Mouse (Mus musculus) ES-E14 (cell line): ENCODE results near the gene Trappc3. TPM values are rescaled to one million over a fixed set of nuclear protein-coding genes. Genes with fewer than 3 reads are reported as not detected.

Experiments used
- DNase-seq: peaks from one replicate; pipeline ENCODE4 v3.0.0-alpha.2; 2013; ENCODE audit warnings: low read depth, low spot score
- H3K27ac ChIP-seq: 2 replicates; pipeline ENCODE4 v1.5.1; 2012; ENCODE audit warnings: low read depth, mild to moderate bottlenecking, low read length, moderate library complexity, mixed read lengths; ENCODE audit not compliant: poor library complexity, insufficient read depth, severe bottlenecking
- H3K36me3 ChIP-seq: 2 replicates; pipeline ENCODE4 v1.6.1; 2012; ENCODE audit warnings: mild to moderate bottlenecking, low read length, moderate library complexity, mixed read lengths; ENCODE audit not compliant: control insufficient read depth, poor library complexity, insufficient read depth, severe bottlenecking
- H3K4me1 ChIP-seq, 2 experiments: fragments of 150-350 bp in 1 of 2; sonication (generic) in 1 of 2; 2 replicates each; pipeline ENCODE4 v1.6.1; 2012; ENCODE audit warnings: low read length in 2 of 2, mild to moderate bottlenecking in 1 of 2, mixed read lengths in 1 of 2; ENCODE audit not compliant: control insufficient read depth in 2 of 2, insufficient read depth in 2 of 2, poor library complexity in 1 of 2
- H3K4me3 ChIP-seq, 2 experiments: fragments of 150-350 bp in 1 of 2; sonication (generic) in 1 of 2; 2 replicates each; pipeline ENCODE4 v1.5.1; 2012; ENCODE audit warnings: low read length in 2 of 2, low read depth in 1 of 2, mild to moderate bottlenecking in 1 of 2, mixed read lengths in 1 of 2; ENCODE audit not compliant: insufficient read depth in 1 of 2, poor library complexity in 1 of 2, severe bottlenecking in 1 of 2
- H3K9ac ChIP-seq: 2 replicates; pipeline ENCODE4 v1.6.1; 2012; ENCODE audit warnings: low read depth, mild to moderate bottlenecking, low read length, mixed read lengths; ENCODE audit not compliant: poor library complexity, insufficient read depth, severe bottlenecking
- H3K9me3 ChIP-seq: fragments of 150-350 bp; sonication (generic); 2 replicates; pipeline ENCODE4 v1.6.1; 2012; ENCODE audit warnings: low read depth, mild to moderate bottlenecking, low read length; ENCODE audit not compliant: control insufficient read depth, insufficient read depth
- CHD2 ChIP-seq: IDR thresholded peaks from 2 replicates; pipeline ENCODE4 v1.6.1; 2014; ENCODE audit warnings: mild to moderate bottlenecking, low read depth, low read length, inconsistent platforms
- HCFC1 ChIP-seq: IDR thresholded peaks from 2 replicates; pipeline ENCODE4 v1.6.1; 2012; ENCODE audit warnings: low read length, inconsistent platforms, borderline replicate concordance; ENCODE audit not compliant: insufficient read depth
- MAFK ChIP-seq: IDR thresholded peaks from 2 replicates; pipeline ENCODE4 v1.6.1; 2014; ENCODE audit warnings: mild to moderate bottlenecking, low read depth, low read length, inconsistent platforms; ENCODE audit not compliant: insufficient read depth
- ZC3H11A ChIP-seq: IDR thresholded peaks from 2 replicates; pipeline ENCODE4 v1.6.1; 2012; ENCODE audit warnings: low read depth, mild to moderate bottlenecking, inconsistent platforms, low read length, borderline replicate concordance
- ZNF384 ChIP-seq: IDR thresholded peaks from 2 replicates; pipeline ENCODE4 v1.6.1; 2012; ENCODE audit warnings: low read depth, low read length, inconsistent platforms
- in situ Hi-C, 2 experiments: fragments of 600-800 bp; cut with MboI; formaldehyde crosslinking; loops; one replicate each; pipeline ENCODE4 v1.15.1; 2025; ENCODE audit warnings: low sequenced_read_pairs in 2 of 2, inconsistent platforms in 1 of 2; ENCODE audit not compliant: unreplicated experiment in 2 of 2
- total RNA-seq: library from RNA; depleted of rRNA; stranded (reverse); fragments of 300-350 nt; gene quantifications from 2 replicates; pipeline ENCODE4 v1.2.3, GENCODE M21; 2012

The Trappc3 gene
- total RNA-seq, 1 experiment, result 54.8 TPM

DNA sequence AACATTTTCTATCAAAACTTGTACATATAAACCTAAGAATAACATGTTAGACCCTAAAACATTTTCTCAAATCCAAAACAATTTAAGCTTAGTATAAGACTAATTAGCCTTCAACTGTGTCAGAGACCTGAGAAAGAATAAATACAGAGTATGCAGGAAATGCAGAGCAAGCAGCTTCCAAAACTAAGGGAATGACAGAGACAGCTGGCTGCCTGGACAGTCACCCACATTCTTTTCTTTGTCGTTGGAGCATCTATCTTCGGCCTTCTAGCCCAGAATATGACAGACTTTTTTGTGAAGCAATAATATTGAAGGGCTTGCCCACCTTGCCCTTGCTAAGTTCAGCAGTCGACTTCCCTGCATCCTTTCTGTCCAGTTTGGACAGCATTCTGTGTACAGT is 7.2 kb downstream of the Trappc3 start:
- in situ Hi-C loops, result no loop called here

DNA sequence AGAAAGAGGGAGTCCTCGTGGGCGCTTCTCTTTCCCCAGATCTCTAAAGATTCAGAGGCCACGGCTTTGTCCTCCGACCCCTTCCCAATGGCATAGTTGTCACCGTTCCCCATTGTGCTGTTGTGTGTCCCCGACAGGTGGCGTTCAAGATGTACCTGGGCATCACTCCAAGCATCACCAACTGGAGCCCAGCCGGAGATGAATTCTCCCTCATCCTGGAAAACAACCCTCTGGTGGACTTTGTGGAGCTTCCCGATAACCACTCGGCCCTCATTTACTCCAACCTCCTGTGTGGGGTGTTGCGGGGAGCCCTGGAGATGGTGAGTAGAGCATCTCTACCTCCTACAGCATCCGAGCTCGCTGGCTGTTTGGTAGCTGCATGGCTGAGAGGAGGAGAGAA is 11.6 kb downstream of the Trappc3 start:
- no peak for DNase-seq
- Histone ChIP-seq H3K9ac (no peak overlapping the region), H3K27ac (no peak overlapping the region), H3K9me3 (no peaks in the 10 kb centered on the region), H3K4me1 (peaks cover 3 to 12% of the 10 kb centered on the region in 2 experiments; a peak in 1 of 4 replicates), H3K4me3 (no peak overlapping the region), H3K36me3 (peaks cover 2% of the 10 kb centered on the region; the same call in 1 of the 2 replicates)
- in situ Hi-C loops, result no loop called here
- TF ChIP-seq HCFC1, result no peak
- TF ChIP-seq CHD2, result no peak
- TF ChIP-seq ZC3H11A, result no peak
- no peak for TF ChIP-seq MAFK
- no peak for TF ChIP-seq ZNF384

More for the DNA sequence above, 7.2 kb downstream of the Trappc3 start:
- Histone ChIP-seq H3K4me3 (no peak overlapping the region), H3K9me3 (no peaks in the 10 kb centered on the region), H3K36me3 (peaks cover 2% of the 10 kb centered on the region; the same call in 1 of the 2 replicates), H3K4me1 (peaks cover 0 to 3% of the 10 kb centered on the region in 2 experiments; a peak in 1 of 4 replicates), H3K27ac (no peak overlapping the region), H3K9ac (no peak overlapping the region)
- no peak for DNase-seq
- TF ChIP-seq ZC3H11A, result no peak
- no peak for TF ChIP-seq CHD2
- TF ChIP-seq HCFC1, result no peak
- TF ChIP-seq MAFK, result no peak
- no peak for TF ChIP-seq ZNF384

DNA sequence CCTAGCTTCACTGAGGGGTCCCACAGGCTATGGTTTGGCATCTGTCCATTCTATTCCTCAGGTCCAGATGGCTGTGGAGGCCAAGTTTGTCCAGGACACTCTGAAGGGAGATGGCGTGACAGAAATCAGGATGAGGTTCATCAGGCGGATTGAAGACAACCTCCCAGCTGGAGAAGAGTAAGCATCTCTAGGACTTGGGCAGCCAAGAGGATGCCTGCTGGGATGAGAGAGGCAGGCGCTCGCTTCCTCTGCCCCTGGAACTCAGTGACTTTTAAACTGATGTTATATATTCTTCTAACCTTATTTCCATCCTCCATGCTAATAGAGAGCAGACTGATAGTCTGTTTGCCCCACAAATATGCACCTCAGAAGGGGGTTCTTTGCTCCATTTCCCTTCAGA is 13.0 kb downstream of the Trappc3 start:
- in situ Hi-C loops, result no loop called here
- TF ChIP-seq HCFC1 (no peak), MAFK (no peak), ZC3H11A (no peak), ZNF384 (no peak), CHD2 (no peak)
- no peak overlapping the region for H3K27ac ChIP-seq
- no peak for DNase-seq
- H3K9ac ChIP-seq, result no peak overlapping the region
- peaks cover 3 to 15% of the 10 kb centered on the region in 2 experiments; a peak in 1 of 4 replicates for H3K4me1 ChIP-seq
- peaks cover 2% of the 10 kb centered on the region; the same call in 1 of the 2 replicates for H3K36me3 ChIP-seq
- no peaks in the 10 kb centered on the region for H3K9me3 ChIP-seq
- H3K4me3 ChIP-seq, result no peak overlapping the region

DNA sequence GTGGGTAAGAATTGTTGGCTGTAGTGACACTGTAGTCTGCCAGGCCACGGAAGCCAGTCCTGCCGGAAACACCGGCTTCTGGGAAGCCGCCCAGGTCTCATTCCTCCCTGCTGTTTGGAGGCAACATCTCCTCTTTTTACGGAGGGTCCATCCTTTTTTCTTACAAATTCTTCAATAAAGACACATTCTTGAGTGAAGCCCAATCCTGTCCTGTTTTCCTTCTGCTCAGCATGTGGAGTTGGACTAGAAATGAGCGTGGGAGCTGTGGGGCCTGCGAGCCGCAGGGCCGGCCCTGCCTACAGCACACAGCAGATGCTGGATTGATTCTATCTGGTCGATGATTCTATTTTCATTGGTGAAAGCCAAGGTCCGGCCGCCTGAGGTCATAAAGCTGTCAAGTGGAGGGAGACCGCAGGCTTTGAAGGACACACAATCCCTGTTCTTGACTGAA is 13.6 kb downstream of the Trappc3 start:
- H3K4me3 ChIP-seq, result no peak overlapping the region
- no peaks in the 10 kb centered on the region for H3K9me3 ChIP-seq
- in situ Hi-C loops, result no loop called here
- no peak overlapping the region for H3K27ac ChIP-seq
- H3K4me1 ChIP-seq, result peaks cover 3 to 15% of the 10 kb centered on the region in 2 experiments; a peak in 1 of 4 replicates
- no peak for TF ChIP-seq ZC3H11A
- no peak for TF ChIP-seq ZNF384
- no peak for TF ChIP-seq CHD2
- H3K36me3 ChIP-seq, result peaks cover 2% of the 10 kb centered on the region; the same call in 1 of the 2 replicates
- no peak overlapping the region for H3K9ac ChIP-seq
- DNase-seq, result no peak

DNA sequence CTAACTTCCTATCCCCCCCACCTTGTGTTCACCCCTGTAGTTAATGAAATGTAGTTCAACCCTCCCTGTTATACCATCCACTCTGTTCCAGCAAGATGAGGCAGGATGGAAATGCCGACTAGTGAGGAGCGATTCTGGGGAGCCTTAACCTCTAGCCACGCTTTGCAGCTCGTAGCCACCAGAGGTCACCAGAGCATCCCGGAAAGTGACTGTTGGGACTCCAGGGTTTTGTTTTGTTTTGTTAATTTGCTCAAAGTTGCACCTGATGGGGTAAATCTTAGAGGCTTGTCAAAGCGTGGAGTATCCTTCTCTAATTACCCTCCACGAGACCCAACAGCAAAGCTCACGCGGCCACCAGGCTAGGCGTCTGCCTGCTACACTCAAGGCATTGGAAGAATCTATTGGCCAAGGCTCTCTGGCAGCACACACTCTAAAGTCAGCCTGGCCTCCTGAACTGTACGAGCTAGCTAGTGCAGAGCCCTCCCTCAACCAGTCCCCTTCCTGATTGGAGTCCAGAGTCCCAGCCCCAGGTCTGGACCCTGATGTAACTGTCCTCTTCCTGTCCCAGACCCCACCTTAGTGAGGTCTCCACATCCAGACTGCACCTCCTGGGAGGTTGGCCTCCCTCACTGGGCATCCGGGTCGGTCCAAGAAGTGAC is 15.9 kb downstream of the Trappc3 start:
- Histone ChIP-seq H3K27ac (peak overlapping the region; percentile 46; the same call in 1 of the 2 replicates), H3K9me3 (no peaks in the 10 kb centered on the region), H3K4me3 (peak overlapping the region; percentile 35 to 46), H3K9ac (peak overlapping the region; percentile 8), H3K36me3 (peaks cover 2% of the 10 kb centered on the region; the same call in 1 of the 2 replicates), H3K4me1 (peaks cover 3 to 18% of the 10 kb centered on the region in 2 experiments; a peak in 1 of 4 replicates)
- in situ Hi-C loops, result no loop called here
- no peak for DNase-seq
- TF ChIP-seq HCFC1 (no peak), CHD2 (no peak), ZC3H11A (peak; percentile 29; the same call in 1 of the 2 replicates), MAFK (no peak)
